Mouse (Mus musculus) erythroid progenitor cell, adult 5-6 weeks (primary cell): ENCODE measurements around the gene G6pc3. TPM values are rescaled to one million over a fixed set of nuclear protein-coding genes. Genes with fewer than 3 reads are reported as not detected.

Experiments used
- ATAC-seq: replicated peaks from 2 replicates; pipeline ENCODE4 v1.8.0; 2016; ENCODE audit warnings: moderate number of reproducible peaks, mild to moderate bottlenecking, moderate TSS enrichment, inconsistent platforms; ENCODE audit not compliant: poor library complexity, low FRiP score, severe bottlenecking
- total RNA-seq, 2 experiments: library from RNA; stranded (forward) in 1 of 2; stranded (reverse) in 1 of 2; fragments of 150-400 nt in 1 of 2; fragments of 186-747, 209-891 nt in 1 of 2; gene quantifications; 2 replicates each; pipeline versions ENCODE4 v1.2.3 to v1.2.4; 2015 to 2017; ENCODE audit warnings: low replicate concordance in 2 of 2

G6pc3 gene
- total RNA-seq, 2 experiments from 2014 or later: 8.6 to 14.3 TPM

- no peak for ATAC-seq
Observed at GRCm38 (mm10) chr11:102185677-102186076, 3.7 kb upstream of the G6pc3 start.

GRCm38 (mm10) chr11:102186235-102186634 is 3.2 kb upstream of the G6pc3 start:
- ATAC-seq: no peak

DNA sequence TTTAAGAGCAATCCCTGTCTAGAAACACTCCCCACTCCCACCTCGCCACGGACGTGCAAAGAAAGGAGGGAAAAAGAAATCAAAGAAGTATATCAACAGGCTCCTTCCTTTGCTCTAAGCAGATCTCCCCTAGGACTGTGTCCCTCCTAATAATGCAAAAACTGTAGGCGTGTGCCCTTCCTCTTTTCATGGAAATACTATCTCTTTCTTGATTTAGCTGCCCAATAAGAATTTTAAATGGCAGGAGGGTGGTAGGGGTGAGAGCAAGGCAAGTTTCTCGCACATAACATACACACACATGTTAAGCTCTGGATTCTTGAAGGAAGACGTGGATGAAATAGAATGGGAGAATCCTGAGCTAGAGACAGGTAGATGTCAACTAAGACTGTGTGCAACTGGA is 440 bp upstream of the G6pc3 start:
- no peak for ATAC-seq

DNA sequence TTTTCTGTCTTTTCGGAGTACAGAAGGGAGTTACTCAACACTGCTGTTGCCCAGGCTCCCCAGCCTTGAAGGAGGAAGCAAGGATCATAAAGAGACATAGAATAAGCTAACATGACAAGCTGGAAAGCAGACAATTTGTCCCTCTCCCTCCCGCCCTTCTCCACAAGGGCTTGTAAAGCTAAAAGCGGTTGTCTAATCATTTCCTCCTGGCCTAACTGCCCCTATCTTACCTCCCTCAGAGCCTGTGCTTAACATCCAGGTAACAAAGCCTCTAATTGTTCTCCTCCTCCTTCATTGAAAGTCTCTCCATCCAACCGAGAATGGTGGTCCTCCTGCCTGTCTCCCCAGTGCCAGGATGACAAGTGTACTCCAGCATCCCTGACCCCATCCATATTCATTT is 1.4 kb downstream of the G6pc3 start:
- no peak for ATAC-seq

GRCm38 (mm10) chr11:102193657-102194440 is 4.4 kb downstream of the G6pc3 start:
- ATAC-seq: no peak

GRCm38 (mm10) chr11:102196018-102196797 is 6.8 kb downstream of the G6pc3 start:
- ATAC-seq: no peak

DNA sequence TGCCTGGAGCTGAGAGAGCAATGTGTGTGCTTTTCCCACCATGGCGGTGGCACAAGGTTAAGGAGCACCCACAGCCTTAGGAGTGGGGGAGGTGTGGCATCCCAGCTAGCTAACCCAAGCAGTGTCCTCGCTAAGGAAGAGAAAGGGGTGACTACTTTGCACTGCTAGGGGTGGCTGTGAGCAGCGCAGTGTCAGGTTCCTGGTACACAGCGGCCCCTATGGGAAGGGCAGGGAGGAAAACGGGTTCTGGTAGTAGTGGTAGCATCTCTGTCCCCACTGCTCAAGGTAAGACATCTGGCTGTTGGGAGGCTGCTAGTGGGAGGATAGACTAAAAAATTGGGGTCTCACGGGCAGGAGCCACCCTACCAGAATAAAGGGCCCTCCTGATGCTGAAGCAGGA is 8.8 kb downstream of the G6pc3 start:
- ATAC-seq: no peak

DNA sequence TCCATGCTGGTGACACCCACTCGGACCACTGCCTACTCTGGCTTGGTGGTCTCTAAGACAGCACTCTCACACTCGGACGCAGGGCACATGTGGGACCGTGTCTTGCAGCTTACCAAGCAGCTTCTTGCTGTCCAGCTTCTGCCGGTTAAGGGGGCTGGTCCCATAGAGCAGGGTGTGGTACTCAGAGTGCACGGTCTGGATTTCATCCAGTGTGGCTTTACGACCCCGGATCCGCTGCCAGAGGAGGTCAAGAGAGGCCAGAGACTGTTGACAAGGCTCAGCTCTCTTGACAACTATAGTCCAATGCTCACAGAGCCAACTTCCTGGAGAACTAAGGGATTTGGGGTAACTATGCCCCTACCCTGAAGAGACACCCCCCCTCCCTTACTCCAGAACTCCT is 10.4 kb downstream of the G6pc3 start:
- ATAC-seq: no peak

GRCm38 (mm10) chr11:102201408-102201821 is 12.0 kb downstream of the G6pc3 start:
- ATAC-seq: no peak

GRCm38 (mm10) chr11:102206481-102206880 is 17.1 kb downstream of the G6pc3 start:
- no peak for ATAC-seq

DNA sequence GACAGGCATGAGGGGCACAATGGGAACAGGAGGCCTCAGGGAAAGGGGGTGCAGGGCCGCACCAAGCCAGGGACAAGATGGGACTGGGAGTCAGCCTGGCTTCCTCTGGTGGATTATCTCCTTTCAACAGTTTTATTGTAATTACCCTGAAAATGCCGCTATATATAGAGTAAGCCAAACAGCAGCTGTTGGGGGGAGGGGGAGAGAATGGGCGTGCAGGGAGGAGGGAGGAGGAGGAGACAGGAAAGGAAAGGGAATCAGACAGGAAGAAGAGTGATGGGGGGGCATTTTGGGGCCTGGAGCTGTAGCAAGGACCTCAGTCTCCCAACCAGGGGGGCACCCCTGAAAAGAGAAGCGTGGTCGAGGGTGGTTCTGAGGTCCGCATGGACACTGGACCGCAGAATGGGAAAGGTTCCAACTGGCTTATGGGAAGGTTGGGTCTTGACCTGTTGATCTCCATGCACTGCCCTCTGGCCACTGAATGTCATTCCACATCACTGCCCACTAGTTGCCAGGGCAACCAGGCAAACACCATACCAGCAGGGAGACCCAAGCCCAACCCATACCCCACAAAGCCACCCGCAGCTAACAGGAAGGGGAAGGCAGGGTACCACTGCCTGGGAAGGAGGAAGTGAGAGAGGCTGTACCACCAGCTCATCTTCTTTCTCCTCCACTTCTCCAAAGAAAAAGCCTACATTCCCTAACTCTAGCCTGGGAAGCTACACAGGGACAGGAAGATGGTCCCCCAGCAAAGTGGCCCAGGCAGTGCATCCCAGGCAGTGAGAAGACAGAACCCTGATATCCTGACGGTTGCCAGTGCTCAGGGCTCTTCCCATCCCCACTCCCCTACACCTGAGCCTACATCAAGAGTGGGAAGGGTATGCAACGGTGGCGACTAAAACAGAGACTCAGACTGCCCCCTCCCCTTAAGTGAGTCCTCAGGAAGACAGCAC is 18.7 kb downstream of the G6pc3 start:
- no peak for ATAC-seq

DNA sequence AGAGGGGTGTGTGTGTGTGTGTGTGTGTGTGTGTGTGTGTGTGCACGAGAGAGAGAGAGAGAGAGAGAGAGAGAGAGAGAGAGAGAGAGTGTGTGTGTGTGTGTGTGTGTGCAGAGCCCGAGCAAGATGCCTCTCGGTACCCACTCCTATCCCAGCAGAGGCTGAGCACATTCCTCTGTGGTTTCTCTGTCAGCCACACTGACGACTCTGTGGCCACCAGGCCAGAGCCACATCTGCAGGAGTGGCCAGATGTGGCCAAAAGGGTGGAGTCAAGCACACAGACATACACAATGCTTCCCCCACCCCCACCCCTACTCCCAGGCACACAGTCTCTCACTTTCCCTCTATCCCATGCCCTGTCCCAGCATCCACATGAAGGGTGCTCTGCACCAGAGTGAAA is 19.4 kb downstream of the G6pc3 start:
- ATAC-seq: no peak

DNA sequence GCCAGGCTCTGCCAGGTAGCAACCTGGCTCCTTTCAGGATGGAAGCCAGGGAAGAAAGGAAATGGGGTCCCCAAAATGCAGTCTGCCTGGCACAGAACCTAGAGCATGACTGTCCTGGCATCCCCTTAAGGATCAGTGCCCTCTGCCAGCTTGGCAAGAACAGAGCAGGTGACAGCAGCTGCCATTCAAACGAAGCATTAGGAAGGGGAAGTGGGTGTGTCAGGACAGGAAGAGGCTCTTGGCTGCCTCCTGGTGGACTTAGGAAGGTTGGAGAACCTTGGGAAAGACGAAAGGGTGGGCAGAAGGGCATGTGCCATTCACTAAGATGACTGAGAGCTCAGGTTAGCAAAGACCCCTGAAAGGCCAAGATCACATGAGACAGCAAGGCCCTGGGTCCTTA is 20.3 kb downstream of the G6pc3 start:
- ATAC-seq: peak; percentile 50; the same call in 1 of the 2 replicates

- no peak for ATAC-seq
Observed at GRCm38 (mm10) chr11:102210185-102210584, 20.8 kb downstream of the G6pc3 start.

- ATAC-seq: no peak
Observed at GRCm38 (mm10) chr11:102211011-102211410, 21.6 kb downstream of the G6pc3 start.

GRCm38 (mm10) chr11:102211936-102212341 is 22.5 kb downstream of the G6pc3 start:
- ATAC-seq: no peak

DNA sequence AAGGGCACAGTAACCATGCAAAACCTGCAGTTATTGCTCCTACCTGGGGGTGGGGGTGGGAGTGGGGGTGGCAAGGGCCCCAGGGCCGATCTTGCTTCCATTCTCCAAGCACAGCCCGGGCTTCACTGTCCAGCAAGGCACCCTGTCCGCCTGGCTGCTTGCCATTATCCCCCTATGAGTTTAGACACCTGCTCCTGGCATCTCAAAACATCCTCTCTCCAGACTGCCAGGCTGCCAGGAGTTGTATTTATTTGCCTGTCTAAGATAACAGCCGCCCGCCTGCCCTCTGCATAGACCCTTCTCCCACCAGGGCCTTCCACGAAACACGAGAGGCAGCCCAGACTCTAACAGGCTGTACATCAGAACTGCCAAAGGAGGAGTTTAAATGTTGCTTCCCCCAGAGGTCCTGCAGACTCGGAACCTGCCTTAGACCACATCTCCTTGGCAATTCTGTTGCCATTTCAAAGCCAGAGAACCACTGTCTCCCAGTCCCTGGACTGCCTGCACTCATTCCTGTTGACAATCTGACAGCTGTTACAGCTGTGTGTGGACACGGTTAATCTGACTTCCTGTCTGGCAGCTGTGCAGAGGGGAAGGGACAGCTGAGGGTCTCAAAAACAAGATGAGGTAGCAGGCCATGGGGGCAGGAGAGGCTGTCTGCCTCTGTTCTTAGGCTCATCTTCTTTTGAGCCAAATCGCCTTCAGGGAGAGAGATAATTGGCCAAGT is 25.2 kb downstream of the G6pc3 start:
- ATAC-seq: no peak

DNA sequence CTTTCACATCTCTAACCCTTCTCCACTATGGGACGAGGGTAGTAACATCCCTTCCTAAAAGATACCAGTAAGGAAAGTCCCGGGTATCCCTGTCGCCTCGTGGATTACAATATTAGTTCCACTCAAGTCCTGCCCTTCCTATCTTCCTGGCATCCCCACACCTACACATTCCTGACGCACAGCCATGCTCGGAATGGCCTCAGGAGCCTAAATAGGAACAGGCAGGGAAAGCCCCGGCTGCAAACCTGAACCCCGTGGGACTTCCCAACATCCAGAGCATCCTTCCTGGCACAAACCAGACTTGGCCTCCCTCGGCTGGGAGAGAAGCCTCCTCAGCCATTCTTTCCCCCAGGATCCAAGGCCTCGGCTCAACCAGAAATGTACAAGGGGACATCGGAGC is 26.1 kb downstream of the G6pc3 start:
- no peak for ATAC-seq

GRCm38 (mm10) chr11:102216056-102216885 is 26.9 kb downstream of the G6pc3 start:
- no peak for ATAC-seq
